Mouse (Mus musculus): ENCODE measurements around the gene Kcnma1.

DNA sequence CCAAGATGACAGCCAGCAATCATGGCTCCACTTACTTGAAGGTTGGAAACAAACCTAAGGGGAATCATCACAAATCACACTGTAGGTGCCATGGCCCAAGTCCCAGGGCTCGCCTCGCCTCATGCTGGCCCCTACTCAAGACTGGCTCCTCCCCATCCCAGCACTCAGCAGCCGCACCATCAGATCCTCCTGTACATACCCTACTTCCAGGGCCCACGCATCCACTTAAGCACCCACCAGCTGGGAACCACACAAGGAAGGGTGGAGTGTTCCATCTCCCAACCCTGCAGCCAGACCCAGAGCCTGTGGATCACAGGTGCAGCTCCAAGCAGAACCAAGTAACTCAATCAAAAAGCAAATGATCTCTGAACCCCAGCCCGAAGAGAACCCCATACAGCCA lies 114.8 kb downstream of the Kcnma1 start:
- no peak for TF ChIP-seq CTCF (IDR thresholded peaks at IDR 0.05)
- TF ChIP-seq EP300 (IDR thresholded peaks at IDR 0.05) = no peak

Measured in lung, postnatal 0 days (tissue).